Comparison of ENCODE assay signal across 7 mouse cellular contexts in the genomic region with DNA sequence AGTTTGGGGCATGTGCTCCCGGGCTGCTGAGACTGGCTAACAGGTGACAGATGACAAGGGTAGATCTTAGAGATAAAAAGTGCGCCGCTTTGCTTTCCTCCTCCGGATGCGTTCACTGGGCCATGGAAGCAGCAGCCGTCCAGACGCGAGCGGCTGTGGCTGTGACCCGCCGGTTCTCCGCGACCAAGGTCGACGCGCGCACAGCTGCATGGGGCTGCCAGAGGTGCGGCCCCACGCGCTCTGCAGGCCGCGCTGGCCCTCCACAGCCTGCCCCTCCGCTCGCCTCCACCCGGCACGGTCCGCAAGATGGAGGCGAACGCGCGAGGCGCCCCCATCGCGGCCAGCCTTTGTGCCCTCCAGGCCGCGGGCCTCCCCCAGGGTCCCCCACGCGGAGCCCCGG. TPM values are rescaled to one million over a fixed set of nuclear protein-coding genes. Genes with fewer than 3 reads are reported as not detected.
A peak's percentile ranks its signal among the peaks of the same experiment; 100 is the strongest.
DNase-seq lines count a peak whose midpoint lies in the region; ATAC-seq lines count a peak whose summit lies in the region.

No protein-coding gene starts in this region.

- peak overlapping the region; percentile 91 for H3K27ac ChIP-seq in kidney, embryonic 16.5 days (ENCODE audit: low read length)
- peak overlapping the region; percentile 88 for H3K27ac ChIP-seq in embryonic facial prominence, embryonic 15.5 days (replicated peaks)
- peak overlapping the region; percentile 87 for H3K27ac ChIP-seq in midbrain, embryonic 15.5 days

- H3K9me3 ChIP-seq in kidney, embryonic 16.5 days (ENCODE audit: low read length): no peaks in the 10 kb centered on the region
- H3K9me3 ChIP-seq in embryonic facial prominence, embryonic 15.5 days (replicated peaks): no peaks in the 10 kb centered on the region
- H3K9me3 ChIP-seq in midbrain, embryonic 15.5 days: no peaks in the 10 kb centered on the region

- H3K36me3 ChIP-seq in kidney, embryonic 16.5 days (ENCODE audit: insufficient read depth, low read length): no peaks in the 10 kb centered on the region
- 0 out of 2 replicates have a peak, but pooled peaks cover 6% of the 10 kb centered on the region for H3K36me3 ChIP-seq in embryonic facial prominence, embryonic 15.5 days
- H3K36me3 ChIP-seq in midbrain, embryonic 15.5 days (replicated peaks): no peaks in the 10 kb centered on the region

- H3K9ac ChIP-seq in kidney, embryonic 16.5 days (replicated peaks; ENCODE audit: low read length): peak overlapping the region; percentile 99
- H3K9ac ChIP-seq in embryonic facial prominence, embryonic 15.5 days: peak overlapping the region; percentile 94
- H3K9ac ChIP-seq in midbrain, embryonic 15.5 days: peak overlapping the region; percentile 92

- DNase-seq in kidney, adult 9 months: no peak
- peak; percentile 70 for DNase-seq in MN1 (ENCODE audit: low spot score)
- peak; percentile 64 to 76 for DNase-seq in kidney, postnatal 4 days
- no peak for DNase-seq in urinary bladder, postnatal 10 days (ENCODE audit: low spot score)

- peaks cover 31% of the 10 kb centered on the region for H3K4me1 ChIP-seq in kidney, embryonic 16.5 days (ENCODE audit: insufficient read depth, low read length)
- H3K4me1 ChIP-seq in embryonic facial prominence, embryonic 15.5 days: peaks cover 42% of the 10 kb centered on the region
- peaks cover 30% of the 10 kb centered on the region for H3K4me1 ChIP-seq in midbrain, embryonic 15.5 days

- WGBS in kidney, embryonic 16.5 days: 0% methylated on average over 36 of the region's 39 CpGs
- under 1% methylated on average over 37 of the region's 39 CpGs for WGBS in embryonic facial prominence, embryonic 15.5 days
- under 1% methylated on average over 36 of the region's 39 CpGs for WGBS in midbrain, embryonic 15.5 days

- no peaks in the 10 kb centered on the region for H3K27me3 ChIP-seq in kidney, embryonic 16.5 days (ENCODE audit: insufficient read depth, low read length)
- no peaks in the 10 kb centered on the region for H3K27me3 ChIP-seq in embryonic facial prominence, embryonic 15.5 days
- H3K27me3 ChIP-seq in midbrain, embryonic 15.5 days (replicated peaks): no peaks in the 10 kb centered on the region

- H3K4me2 ChIP-seq in kidney, embryonic 16.5 days (replicated peaks; ENCODE audit: low read depth, low read length): peak overlapping the region; percentile 91
- H3K4me2 ChIP-seq in embryonic facial prominence, embryonic 15.5 days (replicated peaks): peak overlapping the region; percentile 69
- peak overlapping the region; percentile 94 for H3K4me2 ChIP-seq in midbrain, embryonic 15.5 days

- peak; percentile 66 for ATAC-seq in kidney, embryonic 16.5 days (ENCODE audit: low FRiP score, low TSS enrichment)
- ATAC-seq in embryonic facial prominence, embryonic 15.5 days (ENCODE audit: insufficient number of reproducible peaks, low FRiP score, low TSS enrichment, low read depth): peak; percentile 72
- peak; percentile 86 for ATAC-seq in midbrain, embryonic 15.5 days (replicated peaks)

- H3K4me3 ChIP-seq in kidney, embryonic 16.5 days (ENCODE audit: low read length): peak overlapping the region; percentile 95
- peak overlapping the region; percentile 95 for H3K4me3 ChIP-seq in embryonic facial prominence, embryonic 15.5 days (replicated peaks)
- H3K4me3 ChIP-seq in midbrain, embryonic 15.5 days: peak overlapping the region; percentile 81

RNA-seq across cellular contexts. Expression of a gene that starts 0.4 kb away (rescaled TPM):
- polyA plus RNA-seq in kidney, embryonic 16.5 days (2015; fragmentation: Nextera tagmentation; extraction: Ambion mirVana): 35.1 and 40.5 TPM in 2 replicates
- 31.1 and 33.2 TPM in 2 replicates for polyA plus RNA-seq in embryonic facial prominence, embryonic 15.5 days (2015; fragmentation: Nextera tagmentation; extraction: Ambion mirVana)
- polyA plus RNA-seq in midbrain, embryonic 15.5 days (2015; fragmentation: Nextera tagmentation; extraction: Ambion mirVana): 29.3 and 29.4 TPM in 2 replicates

RNA-seq across cellular contexts. Expression of a gene that starts 47.6 kb away (rescaled TPM):
- polyA plus RNA-seq in kidney, embryonic 16.5 days (2015; fragmentation: Nextera tagmentation; extraction: Ambion mirVana): 261 and 265 TPM in 2 replicates
- polyA plus RNA-seq in embryonic facial prominence, embryonic 15.5 days (2015; fragmentation: Nextera tagmentation; extraction: Ambion mirVana): 264 and 287 TPM in 2 replicates
- polyA plus RNA-seq in midbrain, embryonic 15.5 days (2015; fragmentation: Nextera tagmentation; extraction: Ambion mirVana): 272 and 286 TPM in 2 replicates

Comparison
In these comparisons a context has a peak if more than half of its experiments do, and no peak if none do; other contexts are left out.
1. DNase-seq: peak in MN1 (single experiment) and kidney, postnatal 4 days (2 of 2); none in kidney, adult 9 months (single experiment) and urinary bladder, postnatal 10 days (single experiment).
2. Peak in every context shown above with its lines, with median percentiles within 50 percentile points of each other: ATAC-seq, H3K27ac ChIP-seq, H3K4me2 ChIP-seq, H3K4me3 ChIP-seq and H3K9ac ChIP-seq.